Mouse (Mus musculus) heart, embryonic 14.5 days (tissue): ENCODE data around the gene Slc22a12. TPM values are rescaled to one million over a fixed set of nuclear protein-coding genes. Genes with fewer than 3 reads are reported as not detected.

Source experiments
- ATAC-seq: fragments of 200-750 bp; cut with Nextera tagmentation; 2 replicates; pipeline ENCODE4 v1.8.0; 2017; ENCODE audit warnings: low read depth, moderate TSS enrichment; ENCODE audit not compliant: insufficient number of reproducible peaks, insufficient read depth, low FRiP score
- H3K27ac ChIP-seq, 2 experiments: fragments of 200-500 bp in 1 of 2; fragments of 300-500 bp in 1 of 2; sonication (generic) in 1 of 2; replicated peaks in 1 of 2; 2 replicates each; pipeline ENCODE4 v1.5.1; 2012 to 2014; ENCODE audit warnings: low read depth in 2 of 2, low read length in 2 of 2, control low read depth in 1 of 2, mild to moderate bottlenecking in 1 of 2, mixed read lengths in 1 of 2; ENCODE audit not compliant: control insufficient read depth in 1 of 2, insufficient read depth in 1 of 2
- H3K27me3 ChIP-seq: fragments of 300-500 bp; sonication (generic); 2 replicates; pipeline ENCODE4 v1.6.1; 2014; ENCODE audit warnings: mild to moderate bottlenecking, low read length, control low read depth; ENCODE audit not compliant: control insufficient read depth, insufficient read depth
- H3K36me3 ChIP-seq: fragments of 300-500 bp; sonication (generic); 2 replicates; pipeline ENCODE4 v1.6.1; 2014; ENCODE audit warnings: mild to moderate bottlenecking, control low read depth, low read length, mixed read lengths; ENCODE audit not compliant: control insufficient read depth, insufficient read depth
- H3K4me1 ChIP-seq, 2 experiments: fragments of 200-500 bp in 1 of 2; fragments of 300-500 bp in 1 of 2; sonication (generic) in 1 of 2; 2 replicates each; pipeline ENCODE4 v1.6.1; 2012 to 2014; ENCODE audit warnings: low read length in 2 of 2, control low read depth in 1 of 2, mixed read lengths in 1 of 2; ENCODE audit not compliant: control insufficient read depth in 2 of 2, insufficient read depth in 2 of 2
- H3K4me2 ChIP-seq: fragments of 300-500 bp; sonication (generic); 2 replicates; pipeline ENCODE4 v1.6.1; 2014; ENCODE audit warnings: mild to moderate bottlenecking, low read length
- H3K4me3 ChIP-seq, 2 experiments: fragments of 200-500 bp in 1 of 2; fragments of 300-500 bp in 1 of 2; sonication (generic) in 1 of 2; 2 replicates each; pipeline ENCODE4 v1.5.1; 2012 to 2014; ENCODE audit warnings: low read length in 2 of 2, mild to moderate bottlenecking in 2 of 2, control low read depth in 1 of 2, low read depth in 1 of 2, moderate library complexity in 1 of 2; ENCODE audit not compliant: control insufficient read depth in 1 of 2, insufficient read depth in 1 of 2
- H3K9ac ChIP-seq: fragments of 300-500 bp; sonication (generic); 2 replicates; pipeline ENCODE4 v1.6.1; 2014; ENCODE audit warnings: mild to moderate bottlenecking, low read length
- H3K9me3 ChIP-seq: fragments of 300-500 bp; sonication (generic); 2 replicates; pipeline ENCODE4 v1.6.1; 2016; ENCODE audit warnings: low read length, control low read depth; ENCODE audit not compliant: control insufficient read depth
- WGBS: fragments of 180-500 bp; shearing (Covaris S2); extraction: QIAGEN DNeasy Blood & Tissue Kit; methylation state at CpG from one replicate; pipeline ENCODE4 v1.1.7; 2014; 5-methylcytosine and 5-hydroxymethylcytosine counted together
- polyA plus RNA-seq: library from polyadenylated mRNA; unstranded; fragments of >200 nt; fragmentation: Nextera tagmentation; extraction: Ambion mirVana; gene quantifications from 2 replicates; pipeline ENCODE4 v1.2.1, GENCODE M21; 2014

The Slc22a12 gene
- polyA plus RNA-seq, 1 experiment from 2014 or later, result not detected

DNA sequence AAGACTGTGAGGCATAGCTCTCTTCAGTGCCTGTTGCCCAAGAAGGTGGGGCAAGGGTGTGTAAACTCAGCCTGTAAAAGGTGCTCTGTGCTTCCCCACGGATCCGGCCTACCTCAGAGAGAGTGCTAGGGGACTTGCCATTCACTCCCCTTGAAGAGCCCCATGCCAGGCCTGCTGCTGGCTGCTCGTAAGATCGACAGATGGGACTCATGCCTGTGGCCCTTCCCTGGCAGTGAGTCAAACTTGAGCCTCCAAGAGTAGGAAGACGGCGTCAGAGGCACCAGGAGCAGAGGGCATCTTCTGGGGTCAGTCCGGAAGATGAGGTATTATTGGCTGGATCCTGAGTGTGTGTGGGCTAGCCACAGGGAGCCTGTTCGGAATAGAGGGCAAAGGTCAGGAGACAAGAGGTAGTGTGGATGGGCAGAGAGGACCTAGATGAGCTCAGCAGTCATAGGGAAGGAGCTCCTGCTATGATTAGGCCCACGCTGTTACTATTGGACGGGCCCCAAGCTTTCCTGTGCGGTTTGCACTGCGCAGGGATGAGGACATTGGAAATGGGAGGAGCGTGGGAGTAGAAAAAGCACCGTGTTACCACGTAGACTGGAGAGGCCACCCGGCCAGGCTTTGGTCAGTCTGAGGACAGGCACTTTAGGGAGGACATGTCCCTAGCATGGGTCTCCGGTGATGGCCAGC is 14.8 kb downstream of the Slc22a12 start:
- 73% methylated on average over 17 of the region's 17 CpGs for WGBS
- Histone ChIP-seq H3K4me3 (no peak overlapping the region), H3K27ac (no peak overlapping the region), H3K27me3 (peaks cover 31% of the 10 kb centered on the region), H3K4me2 (no peak overlapping the region), H3K9ac (no peak overlapping the region), H3K9me3 (no peaks in the 10 kb centered on the region), H3K4me1 (peaks cover 2 to 9% of the 10 kb centered on the region in 2 experiments; a peak in 2 of 4 replicates), H3K36me3 (no peaks in the 10 kb centered on the region)
- no peak for ATAC-seq

DNA sequence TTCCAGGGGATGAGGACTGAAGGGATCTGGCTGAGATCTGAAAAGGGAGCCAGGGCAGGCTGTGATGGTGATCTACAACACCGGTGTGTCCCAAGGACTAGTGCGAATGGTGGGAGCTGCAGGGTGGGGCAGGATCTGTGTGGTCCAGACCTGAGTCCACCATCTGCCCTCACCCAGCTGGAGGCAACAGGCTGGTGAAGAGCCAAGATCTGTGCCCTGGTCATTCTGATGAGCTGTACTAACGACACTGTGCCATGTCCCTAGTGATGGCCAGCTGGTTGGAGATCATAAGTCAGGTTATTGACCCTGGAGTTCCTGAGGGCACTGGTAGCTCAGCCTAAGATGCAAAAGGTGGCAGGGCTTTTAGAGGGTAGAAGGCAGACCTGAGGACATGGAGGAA is 15.4 kb downstream of the Slc22a12 start:
- ATAC-seq, result no peak
- Histone ChIP-seq H3K9ac (no peak overlapping the region), H3K27me3 (peaks cover 26% of the 10 kb centered on the region), H3K9me3 (no peaks in the 10 kb centered on the region), H3K27ac (no peak overlapping the region), H3K4me3 (no peak overlapping the region), H3K36me3 (no peaks in the 10 kb centered on the region), H3K4me1 (peaks cover 2 to 9% of the 10 kb centered on the region in 2 experiments; a peak in 2 of 4 replicates), H3K4me2 (no peak overlapping the region)
- 89% methylated on average over 3 of the region's 3 CpGs for WGBS

DNA sequence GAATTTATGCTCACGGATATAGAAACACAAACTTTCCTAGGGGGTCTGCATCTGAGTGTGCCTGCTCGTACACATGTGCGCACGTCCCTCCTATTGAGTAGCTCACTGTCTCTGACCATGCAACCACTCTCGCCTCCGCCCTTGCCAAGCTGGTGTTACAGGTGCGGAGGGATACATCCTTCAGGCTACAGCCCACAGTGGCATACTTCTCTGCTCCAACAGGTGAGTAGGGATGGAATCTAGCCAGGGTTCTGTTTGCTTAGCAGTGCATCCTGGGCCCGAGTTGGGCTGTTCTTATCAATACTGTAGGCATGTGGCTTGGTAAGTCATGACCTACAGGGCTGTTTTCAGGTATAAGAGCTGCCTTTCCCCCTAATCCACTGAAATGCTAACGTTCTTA is 16.8 kb downstream of the Slc22a12 start:
- 81% methylated on average over 9 of the region's 9 CpGs for WGBS

DNA sequence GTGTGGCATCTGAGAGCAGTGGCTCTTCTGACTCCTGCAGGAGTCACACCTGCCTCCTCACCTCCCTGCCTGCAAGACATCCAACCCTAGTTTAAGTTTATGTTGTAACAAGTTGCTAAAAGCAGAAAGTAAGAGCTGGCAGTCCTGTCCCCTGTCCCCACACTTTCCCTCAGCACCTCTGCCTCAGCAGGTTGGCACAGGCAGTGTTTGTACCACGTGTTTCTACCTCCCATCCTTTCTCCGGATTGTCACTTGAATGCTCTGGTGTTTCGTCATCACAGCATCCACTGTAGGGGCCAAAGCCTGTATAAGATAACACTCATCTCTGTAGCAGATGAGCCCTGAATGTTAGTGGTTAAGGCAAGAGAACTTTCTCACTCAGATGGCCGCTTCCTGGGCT is 17.8 kb downstream of the Slc22a12 start:
- H3K9ac ChIP-seq, result no peak overlapping the region
- H3K27ac ChIP-seq, result no peak overlapping the region
- 69% methylated on average over 4 of the region's 4 CpGs for WGBS
- H3K9me3 ChIP-seq, result no peaks in the 10 kb centered on the region
- H3K36me3 ChIP-seq, result no peaks in the 10 kb centered on the region
- H3K4me3 ChIP-seq, result no peak overlapping the region
- H3K27me3 ChIP-seq, result peaks cover 9% of the 10 kb centered on the region
- no peak overlapping the region for H3K4me2 ChIP-seq
- no peaks in the 10 kb centered on the region for H3K4me1 ChIP-seq
- no peak for ATAC-seq

More for the DNA sequence above, 16.8 kb downstream of the Slc22a12 start:
- H3K4me3 ChIP-seq, result no peak overlapping the region
- no peak for ATAC-seq
- no peak overlapping the region for H3K4me2 ChIP-seq
- H3K27ac ChIP-seq, result no peak overlapping the region
- no peaks in the 10 kb centered on the region for H3K36me3 ChIP-seq
- no peak overlapping the region for H3K9ac ChIP-seq
- no peaks in the 10 kb centered on the region for H3K9me3 ChIP-seq
- peaks cover 0 to 2% of the 10 kb centered on the region in 2 experiments; a peak in 1 of 4 replicates for H3K4me1 ChIP-seq
- H3K27me3 ChIP-seq, result peaks cover 14% of the 10 kb centered on the region

DNA sequence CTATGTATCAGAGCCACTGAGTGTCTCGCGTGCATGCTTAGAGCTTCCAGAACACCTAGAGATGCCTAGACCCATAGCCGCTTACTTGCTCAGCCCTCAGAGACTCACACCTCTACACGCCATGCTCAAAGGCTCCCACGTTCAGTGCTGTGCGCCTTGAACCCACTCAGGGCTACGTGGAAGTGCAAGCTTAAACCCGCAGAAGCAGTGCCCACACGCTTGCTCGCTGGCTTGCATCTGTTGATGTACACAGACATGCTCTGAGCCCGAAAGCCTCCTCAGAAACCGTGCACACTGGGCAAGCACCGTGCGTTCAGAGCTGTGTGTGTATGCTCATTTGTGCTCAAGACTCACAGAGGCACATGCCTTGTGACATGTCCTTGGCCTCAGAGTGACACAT is 20.5 kb downstream of the Slc22a12 start:
- 85% methylated on average over 14 of the region's 14 CpGs for WGBS
- Histone ChIP-seq H3K4me3 (no peak overlapping the region), H3K27me3 (no peaks in the 10 kb centered on the region; the same call in 1 of the 2 replicates), H3K4me2 (no peak overlapping the region), H3K9ac (no peak overlapping the region), H3K4me1 (no peaks in the 10 kb centered on the region), H3K27ac (no peak overlapping the region), H3K36me3 (no peaks in the 10 kb centered on the region), H3K9me3 (no peaks in the 10 kb centered on the region)
- ATAC-seq, result no peak

DNA sequence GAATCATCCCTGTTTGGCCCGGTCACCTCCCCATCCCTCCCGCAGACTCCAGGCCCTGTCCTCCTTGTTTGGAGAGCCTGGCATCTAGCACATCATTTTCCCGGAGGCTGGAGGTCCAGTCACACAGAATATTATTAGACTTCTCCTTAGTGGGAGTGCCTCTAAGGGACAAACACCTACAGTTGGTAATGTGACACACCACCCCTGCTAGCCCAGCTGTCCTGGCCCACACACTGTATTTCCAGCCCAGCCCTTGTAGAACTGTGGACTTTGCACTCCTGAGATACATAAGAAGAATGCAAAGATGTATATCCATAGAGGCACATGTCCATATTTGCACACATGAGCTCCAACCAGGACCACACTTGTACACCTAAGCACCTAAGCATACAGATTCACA is 21.2 kb downstream of the Slc22a12 start:
- no peaks in the 10 kb centered on the region for H3K9me3 ChIP-seq
- H3K27ac ChIP-seq, result no peak overlapping the region
- H3K4me2 ChIP-seq, result no peak overlapping the region
- 66% methylated on average over 3 of the region's 3 CpGs for WGBS
- no peak overlapping the region for H3K4me3 ChIP-seq
- no peaks in the 10 kb centered on the region for H3K36me3 ChIP-seq
- no peak for ATAC-seq
- H3K9ac ChIP-seq, result no peak overlapping the region
- H3K4me1 ChIP-seq, result no peaks in the 10 kb centered on the region
- H3K27me3 ChIP-seq, result no peaks in the 10 kb centered on the region

DNA sequence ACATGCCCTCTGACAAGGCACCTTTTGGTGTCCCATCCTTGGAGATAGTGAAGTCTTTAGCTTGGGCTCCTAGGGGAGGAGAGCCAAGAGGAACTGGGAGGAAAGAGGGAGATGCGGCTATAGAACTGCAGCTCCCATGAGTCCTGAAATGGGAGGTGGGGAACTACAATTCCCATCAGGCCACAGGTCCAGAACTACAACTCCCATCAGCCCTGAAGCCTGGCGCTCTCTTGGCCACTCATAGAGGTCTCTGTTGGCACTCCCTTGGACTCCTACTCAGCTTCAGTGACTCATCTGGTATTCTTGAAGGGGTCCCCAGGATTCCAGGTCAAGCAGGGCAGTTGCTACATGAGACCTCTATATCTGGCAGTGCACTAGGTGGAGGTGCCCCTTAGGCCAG is 23.3 kb downstream of the Slc22a12 start:
- Histone ChIP-seq H3K4me1 (no peaks in the 10 kb centered on the region), H3K27ac (no peak overlapping the region), H3K36me3 (no peaks in the 10 kb centered on the region), H3K4me3 (no peak overlapping the region), H3K9ac (no peak overlapping the region), H3K27me3 (peaks cover 6% of the 10 kb centered on the region; the same call in 1 of the 2 replicates), H3K4me2 (no peak overlapping the region), H3K9me3 (no peaks in the 10 kb centered on the region)
- WGBS, result 40% methylated on average over 2 of the region's 2 CpGs
- ATAC-seq, result no peak

DNA sequence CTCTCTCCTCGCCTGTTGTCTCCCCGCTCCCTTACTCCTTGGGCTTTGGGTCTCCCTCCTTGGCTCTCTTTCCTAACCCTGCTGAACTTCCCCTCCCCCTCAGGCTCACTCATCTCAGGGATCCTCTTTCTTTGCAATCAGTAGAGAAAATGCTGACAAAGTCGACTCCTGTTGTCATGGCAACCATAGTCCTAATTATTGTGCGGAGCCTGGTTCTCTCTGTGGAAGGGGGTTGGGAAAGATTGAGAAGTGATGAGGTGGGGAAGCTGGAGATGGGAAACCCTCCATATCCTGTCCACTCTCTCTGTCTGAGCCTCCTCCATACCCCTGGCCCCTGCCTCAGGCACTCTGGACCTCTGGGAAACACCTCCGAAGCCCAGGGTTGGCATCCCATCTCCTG is 24.2 kb downstream of the Slc22a12 start:
- no peak overlapping the region for H3K9ac ChIP-seq
- no peak for ATAC-seq
- H3K36me3 ChIP-seq, result no peaks in the 10 kb centered on the region
- H3K9me3 ChIP-seq, result no peaks in the 10 kb centered on the region
- no peak overlapping the region for H3K27ac ChIP-seq
- H3K4me3 ChIP-seq, result no peak overlapping the region
- H3K4me1 ChIP-seq, result no peaks in the 10 kb centered on the region
- H3K4me2 ChIP-seq, result no peak overlapping the region
- 66% methylated on average over 5 of the region's 5 CpGs for WGBS
- H3K27me3 ChIP-seq, result peaks cover 13% of the 10 kb centered on the region
